Mouse (Mus musculus): ENCODE results near the gene Naaladl1. TPM values are rescaled to one million over a fixed set of nuclear protein-coding genes. Genes with fewer than 3 reads are reported as not detected.

The Naaladl1 gene
- polyA plus RNA-seq (2014; fragmentation: Nextera tagmentation; extraction: Ambion mirVana), result 0.31 and 0.49 TPM in 2 replicates

GRCm38 (mm10) chr19:6105586-6105985 is at the start of gene Naaladl1:
TSS of gene Naaladl1 (plus strand) at chr19:6105782.
- no peak within 1 kb of the TSS for H3K27ac ChIP-seq (replicated peaks; ENCODE audit: low read depth, low read length)
- H3K4me1 ChIP-seq (ENCODE audit: control insufficient read depth, insufficient read depth, low read length), result no peaks in the 10 kb centered on the region
- H3K9ac ChIP-seq (replicated peaks; ENCODE audit: low read length), result 0 out of 2 replicates have a peak within 1 kb of the TSS, but pooled peaks have one; percentile 9
- no peak within 1 kb of the TSS for H3K4me2 ChIP-seq (ENCODE audit: low read length)
- 86% methylated on average over 7 of the region's 7 CpGs for WGBS
- no peak for DNase-seq
- no peaks in the 10 kb centered on the region for H3K27me3 ChIP-seq (ENCODE audit: control insufficient read depth, insufficient read depth, low read length)
- H3K9me3 ChIP-seq (ENCODE audit: control insufficient read depth, low read length), result no peaks in the 10 kb centered on the region
- H3K36me3 ChIP-seq (ENCODE audit: control insufficient read depth, insufficient read depth, low read length), result no peaks in the 10 kb centered on the region
- no peak for ATAC-seq (ENCODE audit: low FRiP score, low TSS enrichment)
- H3K4me3 ChIP-seq (replicated peaks; ENCODE audit: low read depth, low read length), result no peak within 1 kb of the TSS

GRCm38 (mm10) chr19:6056696-6057095 is 48.9 kb upstream of the Naaladl1 start:
- Histone ChIP-seq H3K4me2 (ENCODE audit: low read length) (peak overlapping the region; percentile 87), H3K36me3 (ENCODE audit: control insufficient read depth, insufficient read depth, low read length) (peaks cover 48% of the 10 kb centered on the region), H3K27me3 (ENCODE audit: control insufficient read depth, insufficient read depth, low read length) (no peaks in the 10 kb centered on the region), H3K9ac (replicated peaks; ENCODE audit: low read length) (peak overlapping the region; percentile 79), H3K27ac (replicated peaks; ENCODE audit: low read depth, low read length) (no peak overlapping the region), H3K4me3 (replicated peaks; ENCODE audit: low read depth, low read length) (peak overlapping the region; percentile 81), H3K9me3 (ENCODE audit: control insufficient read depth, low read length) (no peaks in the 10 kb centered on the region), H3K4me1 (ENCODE audit: control insufficient read depth, insufficient read depth, low read length) (peaks cover 9% of the 10 kb centered on the region)
- 62% methylated on average over 4 of the region's 4 CpGs for WGBS
- DNase-seq (no peak), ATAC-seq (ENCODE audit: low FRiP score, low TSS enrichment) (no peak)

DNA sequence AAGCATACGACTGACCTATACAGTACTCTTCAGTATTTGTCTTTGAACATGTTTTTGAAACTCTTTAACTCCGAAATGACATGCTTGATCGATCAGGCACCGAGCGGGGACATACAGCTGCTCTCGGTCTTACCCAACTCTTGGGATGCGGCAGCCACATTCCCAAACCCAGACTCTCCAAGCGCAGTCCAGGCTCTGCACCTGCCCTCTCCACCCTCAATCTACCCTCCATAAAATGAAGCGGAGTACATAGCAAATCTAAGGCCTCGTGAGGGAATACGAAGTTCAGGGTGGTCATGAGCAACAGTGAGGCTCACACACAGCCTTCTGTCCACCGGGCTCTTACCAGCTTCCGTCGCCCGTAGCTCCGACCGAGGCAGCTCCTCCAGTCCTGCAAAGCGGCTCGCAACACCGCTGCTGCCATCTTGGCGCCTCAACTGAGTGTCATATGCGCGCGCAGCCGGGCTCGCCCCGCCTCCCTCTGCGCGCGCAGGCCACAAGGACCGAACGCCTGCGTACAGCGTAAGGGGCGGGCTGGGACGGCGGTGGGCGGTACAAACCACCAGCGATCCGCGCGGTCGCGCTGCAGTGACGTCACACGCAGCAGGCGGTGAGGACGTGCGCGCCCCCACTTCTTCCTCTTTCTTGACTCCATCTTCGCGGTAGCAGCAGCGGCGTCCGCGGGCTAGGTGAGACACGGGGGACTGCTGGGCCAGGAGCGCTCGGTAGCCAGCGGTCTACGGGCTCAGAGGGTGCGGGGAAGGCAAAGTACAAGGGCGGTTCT is 48.1 kb upstream of the Naaladl1 start, which contains the start of the genes Mrpl49 and Fau:
Gene Mrpl49 (minus strand): TSS at position 473 of the 784 bp plus-strand sequence.
Gene Fau (plus strand): TSS at position 532 of the 784 bp plus-strand sequence.
- WGBS, result under 1% methylated on average over 63 of the region's 63 CpGs
- peak; percentile 91 for ATAC-seq (ENCODE audit: low FRiP score, low TSS enrichment)
- Histone ChIP-seq H3K27me3 (ENCODE audit: control insufficient read depth, insufficient read depth, low read length) (no peaks in the 10 kb centered on the region), H3K4me3 (replicated peaks; ENCODE audit: low read depth, low read length) (peak within 1 kb of the TSS; percentile 81), H3K27ac (replicated peaks; ENCODE audit: low read depth, low read length) (peak within 1 kb of the TSS; percentile 84), H3K4me1 (ENCODE audit: control insufficient read depth, insufficient read depth, low read length) (peaks cover 17% of the 10 kb centered on the region), H3K9ac (replicated peaks; ENCODE audit: low read length) (peak within 1 kb of the TSS; percentile 79), H3K4me2 (ENCODE audit: low read length) (peak within 1 kb of the TSS; percentile 87), H3K36me3 (ENCODE audit: control insufficient read depth, insufficient read depth, low read length) (peaks cover 40% of the 10 kb centered on the region), H3K9me3 (ENCODE audit: control insufficient read depth, low read length) (no peaks in the 10 kb centered on the region)
- DNase-seq, result peak; percentile 100

- WGBS, result 33% methylated on average over 5 of the region's 5 CpGs
- no peaks in the 10 kb centered on the region for H3K27me3 ChIP-seq (ENCODE audit: control insufficient read depth, insufficient read depth, low read length)
- H3K27ac ChIP-seq (replicated peaks; ENCODE audit: low read depth, low read length), result no peak overlapping the region
- peaks cover 30% of the 10 kb centered on the region for H3K36me3 ChIP-seq (ENCODE audit: control insufficient read depth, insufficient read depth, low read length)
- H3K9me3 ChIP-seq (ENCODE audit: control insufficient read depth, low read length), result no peaks in the 10 kb centered on the region
- H3K4me2 ChIP-seq (ENCODE audit: low read length), result peak overlapping the region; percentile 87
- H3K4me3 ChIP-seq (replicated peaks; ENCODE audit: low read depth, low read length), result peak overlapping the region; percentile 81
- DNase-seq, result no peak
- no peak for ATAC-seq (ENCODE audit: low FRiP score, low TSS enrichment)
- H3K9ac ChIP-seq (replicated peaks; ENCODE audit: low read length), result peak overlapping the region; percentile 79
- H3K4me1 ChIP-seq (ENCODE audit: control insufficient read depth, insufficient read depth, low read length), result peaks cover 25% of the 10 kb centered on the region
Observed at GRCm38 (mm10) chr19:6058513-6058912, 47.1 kb upstream of the Naaladl1 start.

DNA sequence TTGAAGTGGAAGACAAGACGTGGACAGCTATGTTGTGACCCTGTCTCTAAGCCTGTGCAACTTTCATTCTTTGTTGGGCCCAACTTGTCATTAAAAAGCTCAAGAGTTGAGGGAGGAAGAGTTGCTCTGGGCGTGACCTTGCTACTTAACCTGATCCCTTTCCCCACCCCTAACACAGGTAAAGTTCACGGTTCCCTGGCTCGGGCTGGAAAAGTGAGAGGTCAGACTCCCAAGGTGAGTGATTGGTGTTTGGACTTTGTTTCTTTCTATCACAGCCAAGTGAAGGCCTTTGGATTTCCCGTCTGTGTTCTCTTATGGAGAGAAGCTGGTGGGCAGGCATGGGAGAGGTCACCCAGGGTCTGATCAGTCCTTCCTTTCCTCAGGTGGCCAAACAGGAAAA is 46.6 kb upstream of the Naaladl1 start:
- H3K9ac ChIP-seq (replicated peaks; ENCODE audit: low read length), result no peak overlapping the region
- DNase-seq (no peak), ATAC-seq (ENCODE audit: low FRiP score, low TSS enrichment) (no peak)
- H3K27me3 ChIP-seq (ENCODE audit: control insufficient read depth, insufficient read depth, low read length), result no peaks in the 10 kb centered on the region
- peaks cover 25% of the 10 kb centered on the region for H3K4me1 ChIP-seq (ENCODE audit: control insufficient read depth, insufficient read depth, low read length)
- WGBS, result 89% methylated on average over 5 of the region's 5 CpGs
- H3K9me3 ChIP-seq (ENCODE audit: control insufficient read depth, low read length), result no peaks in the 10 kb centered on the region
- H3K27ac ChIP-seq (replicated peaks; ENCODE audit: low read depth, low read length), result no peak overlapping the region
- H3K4me3 ChIP-seq (replicated peaks; ENCODE audit: low read depth, low read length), result peak overlapping the region; percentile 81
- peak overlapping the region; percentile 87 for H3K4me2 ChIP-seq (ENCODE audit: low read length)
- H3K36me3 ChIP-seq (ENCODE audit: control insufficient read depth, insufficient read depth, low read length), result peaks cover 25% of the 10 kb centered on the region

DNA sequence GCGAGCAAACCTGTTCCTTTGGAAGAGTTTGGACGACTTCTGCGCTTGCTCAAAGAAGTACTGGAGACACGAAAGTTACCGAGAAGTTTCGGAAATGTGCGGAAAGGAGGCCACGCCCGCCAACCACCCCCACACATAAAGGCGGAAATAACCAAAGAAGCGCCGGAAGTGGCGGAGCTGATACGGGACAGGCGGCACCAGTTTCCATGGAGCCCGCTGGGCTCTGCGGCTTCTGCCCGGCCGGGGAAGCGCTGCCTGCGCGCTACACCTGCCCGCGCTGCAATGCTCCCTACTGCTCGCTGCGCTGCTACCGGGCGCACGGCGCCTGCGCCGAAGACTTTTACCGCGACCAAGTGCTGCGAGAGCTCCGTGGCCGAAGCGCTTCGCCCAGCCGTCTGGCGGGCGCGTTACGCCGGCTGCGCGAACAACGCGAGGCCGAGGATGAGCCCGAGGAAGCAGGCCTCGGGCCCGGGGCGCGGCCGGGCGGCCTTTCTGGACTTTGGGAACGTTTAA is 44.5 kb upstream of the Naaladl1 start, which contains the start of gene Znhit2:
Gene Znhit2 (plus strand): TSS at position 172 of the 513 bp plus-strand sequence.
- peak; percentile 95 for DNase-seq
- peak within 1 kb of the TSS; percentile 100 for H3K4me2 ChIP-seq (ENCODE audit: low read length)
- peak within 1 kb of the TSS; percentile 77 for H3K4me3 ChIP-seq (replicated peaks; ENCODE audit: low read depth, low read length)
- H3K27me3 ChIP-seq (ENCODE audit: control insufficient read depth, insufficient read depth, low read length), result no peaks in the 10 kb centered on the region
- H3K27ac ChIP-seq (replicated peaks; ENCODE audit: low read depth, low read length), result peak within 1 kb of the TSS; percentile 89
- peak within 1 kb of the TSS; percentile 91 for H3K9ac ChIP-seq (replicated peaks; ENCODE audit: low read length)
- no peaks in the 10 kb centered on the region for H3K9me3 ChIP-seq (ENCODE audit: control insufficient read depth, low read length)
- H3K4me1 ChIP-seq (ENCODE audit: control insufficient read depth, insufficient read depth, low read length), result peaks cover 27% of the 10 kb centered on the region
- WGBS, result under 1% methylated on average over 58 of the region's 58 CpGs
- ATAC-seq (ENCODE audit: low FRiP score, low TSS enrichment), result peak; percentile 35
- peaks cover 7% of the 10 kb centered on the region for H3K36me3 ChIP-seq (ENCODE audit: control insufficient read depth, insufficient read depth, low read length)

GRCm38 (mm10) chr19:6061641-6062302 is 43.8 kb upstream of the Naaladl1 start:
- 1% methylated on average over 44 of the region's 44 CpGs for WGBS
- H3K9ac ChIP-seq (replicated peaks; ENCODE audit: low read length), result peak overlapping the region; percentile 91
- peak overlapping the region; percentile 89 for H3K27ac ChIP-seq (replicated peaks; ENCODE audit: low read depth, low read length)
- H3K27me3 ChIP-seq (ENCODE audit: control insufficient read depth, insufficient read depth, low read length), result no peaks in the 10 kb centered on the region
- peak overlapping the region; percentile 77 for H3K4me3 ChIP-seq (replicated peaks; ENCODE audit: low read depth, low read length)
- H3K36me3 ChIP-seq (ENCODE audit: control insufficient read depth, insufficient read depth, low read length), result peaks cover 7% of the 10 kb centered on the region
- H3K4me1 ChIP-seq (ENCODE audit: control insufficient read depth, insufficient read depth, low read length), result peaks cover 31% of the 10 kb centered on the region
- ATAC-seq (ENCODE audit: low FRiP score, low TSS enrichment) (no peak), DNase-seq (peak; percentile 47)
- peak overlapping the region; percentile 100 for H3K4me2 ChIP-seq (ENCODE audit: low read length)
- no peaks in the 10 kb centered on the region for H3K9me3 ChIP-seq (ENCODE audit: control insufficient read depth, low read length)

GRCm38 (mm10) chr19:6062418-6062817 is 43.2 kb upstream of the Naaladl1 start:
- Histone ChIP-seq H3K4me2 (ENCODE audit: low read length) (peak overlapping the region; percentile 100), H3K27me3 (ENCODE audit: control insufficient read depth, insufficient read depth, low read length) (no peaks in the 10 kb centered on the region), H3K4me3 (replicated peaks; ENCODE audit: low read depth, low read length) (peak overlapping the region; percentile 77), H3K9ac (replicated peaks; ENCODE audit: low read length) (peak overlapping the region; percentile 91; the same call in 1 of the 2 replicates), H3K9me3 (ENCODE audit: control insufficient read depth, low read length) (no peaks in the 10 kb centered on the region), H3K27ac (replicated peaks; ENCODE audit: low read depth, low read length) (peak overlapping the region; percentile 89; the same call in 1 of the 2 replicates), H3K4me1 (ENCODE audit: control insufficient read depth, insufficient read depth, low read length) (peaks cover 31% of the 10 kb centered on the region), H3K36me3 (ENCODE audit: control insufficient read depth, insufficient read depth, low read length) (peaks cover 7% of the 10 kb centered on the region)
- 70% methylated on average over 5 of the region's 5 CpGs for WGBS
- no peak for ATAC-seq (ENCODE audit: low FRiP score, low TSS enrichment)
- DNase-seq, result no peak

Measured in midbrain, embryonic 14.5 days (tissue).